Mouse (Mus musculus) hindbrain, embryonic 16.5 days (tissue): ENCODE data around the gene Cldn14. TPM values are rescaled to one million over a fixed set of nuclear protein-coding genes. Genes with fewer than 3 reads are reported as not detected.
A peak's percentile ranks its signal among the peaks of the same experiment; 100 is the strongest.

Experiments used
- ATAC-seq: fragments of 200-750 bp; cut with Nextera tagmentation; 2 replicates; pipeline ENCODE4 v1.8.0; 2017; ENCODE audit warnings: moderate TSS enrichment, moderate library complexity
- H3K27ac ChIP-seq: fragments of 300-500 bp; sonication (generic); 2 replicates; pipeline ENCODE4 v1.5.1; 2014; ENCODE audit warnings: low read depth, mild to moderate bottlenecking, control low read depth, low read length, moderate library complexity
- H3K27me3 ChIP-seq: fragments of 300-500 bp; sonication (generic); replicated peaks from 2 replicates; pipeline ENCODE4 v1.6.1; 2014; ENCODE audit warnings: low read length; ENCODE audit not compliant: control insufficient read depth, insufficient read depth
- H3K36me3 ChIP-seq: fragments of 300-500 bp; sonication (generic); 2 replicates; pipeline ENCODE4 v1.6.1; 2014; ENCODE audit warnings: mild to moderate bottlenecking, low read length, moderate library complexity, mixed read lengths; ENCODE audit not compliant: control insufficient read depth, insufficient read depth
- H3K4me1 ChIP-seq: fragments of 300-500 bp; sonication (generic); 2 replicates; pipeline ENCODE4 v1.6.1; 2014; ENCODE audit warnings: low read depth, low read length; ENCODE audit not compliant: control insufficient read depth, insufficient read depth
- H3K4me2 ChIP-seq: fragments of 300-500 bp; sonication (generic); 2 replicates; pipeline ENCODE4 v1.6.1; 2014; ENCODE audit warnings: mild to moderate bottlenecking, low read length, control low read depth, moderate library complexity
- H3K4me3 ChIP-seq: fragments of 300-500 bp; sonication (generic); 2 replicates; pipeline ENCODE4 v1.5.1; 2014; ENCODE audit warnings: mild to moderate bottlenecking, low read length, control low read depth, moderate library complexity
- H3K9ac ChIP-seq: fragments of 300-500 bp; sonication (generic); 2 replicates; pipeline ENCODE4 v1.6.1; 2014; ENCODE audit warnings: low read depth, mild to moderate bottlenecking, control low read depth, low read length, moderate library complexity
- H3K9me3 ChIP-seq: fragments of 300-500 bp; sonication (generic); 2 replicates; pipeline ENCODE4 v1.6.1; 2014; ENCODE audit warnings: mild to moderate bottlenecking, low read length, moderate library complexity; ENCODE audit not compliant: control insufficient read depth
- WGBS: fragments of 180-500 bp; shearing (Covaris S2); extraction: QIAGEN DNeasy Blood & Tissue Kit; methylation state at CpG from one replicate; pipeline ENCODE4 v1.1.7; 2014; 5-methylcytosine and 5-hydroxymethylcytosine counted together
- polyA plus RNA-seq: library from polyadenylated mRNA; unstranded; fragments of >200 nt; fragmentation: Nextera tagmentation; extraction: Ambion mirVana; gene quantifications from 2 replicates; pipeline ENCODE4 v1.2.1, GENCODE M21; 2015

Cldn14 gene
- polyA plus RNA-seq, 1 experiment from 2014 or later = not detected

DNA sequence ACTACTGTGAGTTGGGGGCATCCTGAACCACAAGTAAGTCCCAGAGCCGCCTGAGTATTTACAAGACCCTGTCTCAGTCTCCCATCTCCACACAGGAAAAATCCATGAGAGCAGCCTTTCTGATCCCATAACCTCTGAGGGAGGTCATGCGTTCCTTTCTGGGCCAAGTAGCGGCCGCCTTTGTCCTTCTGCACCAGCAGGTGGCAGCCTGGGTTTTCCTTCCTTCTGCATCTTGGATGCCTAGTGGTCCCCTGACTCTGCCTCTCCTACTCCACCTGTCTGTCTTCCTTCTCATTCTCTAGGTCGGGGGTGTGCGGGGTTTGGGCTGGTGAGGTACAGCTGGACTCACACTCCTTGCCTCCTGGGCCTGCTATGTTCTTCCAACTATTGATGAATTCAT, 105.6 kb downstream of the Cldn14 start:
- Histone ChIP-seq H3K27me3 (no peaks in the 10 kb centered on the region), H3K9ac (no peak overlapping the region), H3K27ac (no peak overlapping the region), H3K4me2 (no peak overlapping the region), H3K4me3 (no peak overlapping the region), H3K36me3 (peaks cover 2% of the 10 kb centered on the region; the same call in 1 of the 2 replicates), H3K9me3 (no peaks in the 10 kb centered on the region), H3K4me1 (no peaks in the 10 kb centered on the region)
- 74% methylated on average over 6 of the region's 6 CpGs for WGBS
- no peak for ATAC-seq

DNA sequence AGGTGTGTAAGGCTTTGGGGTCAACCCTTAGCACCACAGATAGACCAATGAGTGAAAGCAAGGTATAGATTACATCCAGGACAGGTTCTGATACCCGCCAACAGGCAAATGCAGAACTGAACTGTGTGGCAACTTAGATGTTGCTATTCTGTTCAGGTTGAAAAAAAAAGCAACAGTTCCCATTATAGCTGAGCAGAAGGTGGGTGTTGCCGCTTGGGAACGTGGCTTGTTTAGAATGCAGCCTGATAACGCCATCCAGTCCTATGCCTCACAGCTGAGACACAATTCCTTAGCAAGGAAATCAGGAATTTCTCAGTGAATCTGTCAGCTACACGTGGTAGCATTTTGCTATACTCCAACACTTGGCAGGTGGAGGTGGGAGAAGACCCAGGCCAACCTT, 115.4 kb downstream of the Cldn14 start:
- WGBS = 88% methylated on average over 5 of the region's 5 CpGs
- no peak for ATAC-seq
- Histone ChIP-seq H3K4me2 (no peak overlapping the region), H3K4me3 (no peak overlapping the region), H3K27ac (no peak overlapping the region), H3K9me3 (no peaks in the 10 kb centered on the region), H3K36me3 (no peaks in the 10 kb centered on the region), H3K27me3 (no peaks in the 10 kb centered on the region), H3K9ac (no peak overlapping the region), H3K4me1 (no peaks in the 10 kb centered on the region)

DNA sequence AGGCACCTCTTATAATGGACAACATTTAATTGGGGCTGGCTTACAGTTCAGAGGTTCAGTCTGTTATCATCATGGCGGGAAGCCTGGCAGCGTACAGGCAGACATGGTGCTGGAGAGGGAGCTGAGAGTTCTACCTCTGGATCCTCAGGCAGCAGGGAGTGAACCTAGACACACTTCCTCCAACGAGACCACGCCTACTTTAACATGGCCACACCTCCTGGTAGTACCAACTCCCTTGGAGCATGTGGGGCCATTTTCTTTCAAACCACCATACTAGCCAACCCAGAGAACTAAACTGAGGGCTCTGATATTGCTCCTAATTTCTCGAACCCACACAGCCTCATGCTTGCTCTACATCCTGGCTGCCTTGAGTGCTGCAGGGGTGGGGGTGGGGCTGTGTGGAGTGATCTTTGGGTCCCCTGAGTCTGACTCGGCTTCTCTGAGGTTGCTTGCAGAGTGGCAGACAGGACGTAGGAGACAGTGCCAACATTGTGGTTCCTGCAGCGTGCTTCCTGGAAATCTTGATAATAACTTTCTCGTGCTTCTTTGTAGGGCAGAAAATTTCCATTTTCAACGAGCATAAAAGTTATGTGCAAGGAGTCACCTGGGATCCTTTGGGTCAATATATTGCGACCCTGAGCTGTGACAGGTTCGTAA, 117.6 kb downstream of the Cldn14 start:
- Histone ChIP-seq H3K4me3 (no peak overlapping the region), H3K4me1 (no peaks in the 10 kb centered on the region), H3K27me3 (no peaks in the 10 kb centered on the region), H3K4me2 (no peak overlapping the region), H3K36me3 (no peaks in the 10 kb centered on the region), H3K27ac (no peak overlapping the region), H3K9me3 (no peaks in the 10 kb centered on the region), H3K9ac (no peak overlapping the region)
- ATAC-seq = no peak
- 90% methylated on average over 12 of the region's 12 CpGs for WGBS

DNA sequence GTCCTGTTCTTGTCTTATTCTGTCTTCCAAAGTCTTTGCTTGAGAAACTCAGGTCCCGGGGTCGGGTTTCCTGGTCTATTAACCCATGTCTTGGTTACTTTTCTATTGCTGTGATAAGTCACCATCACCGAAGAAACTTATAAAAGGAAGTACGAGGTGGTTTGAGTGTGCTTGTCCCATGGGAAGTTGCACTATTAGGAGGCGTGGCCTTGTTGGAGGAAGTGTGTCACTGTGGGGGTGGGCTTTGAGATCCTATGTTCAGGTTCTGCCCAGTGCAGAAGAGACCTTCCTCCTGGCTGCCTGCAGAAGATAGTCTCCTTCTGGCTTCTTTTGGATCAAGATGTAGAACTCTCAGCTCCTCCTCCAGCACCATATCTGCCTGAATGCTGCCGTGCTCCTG, 120.2 kb downstream of the Cldn14 start:
- no peak for ATAC-seq
- Histone ChIP-seq H3K4me1 (0 out of 2 replicates have a peak, but pooled peaks cover 3% of the 10 kb centered on the region), H3K27me3 (no peaks in the 10 kb centered on the region), H3K36me3 (no peaks in the 10 kb centered on the region), H3K4me2 (no peak overlapping the region), H3K27ac (no peak overlapping the region), H3K9ac (no peak overlapping the region), H3K4me3 (no peak overlapping the region), H3K9me3 (no peaks in the 10 kb centered on the region)
- 92% methylated on average over 6 of the region's 6 CpGs for WGBS

DNA sequence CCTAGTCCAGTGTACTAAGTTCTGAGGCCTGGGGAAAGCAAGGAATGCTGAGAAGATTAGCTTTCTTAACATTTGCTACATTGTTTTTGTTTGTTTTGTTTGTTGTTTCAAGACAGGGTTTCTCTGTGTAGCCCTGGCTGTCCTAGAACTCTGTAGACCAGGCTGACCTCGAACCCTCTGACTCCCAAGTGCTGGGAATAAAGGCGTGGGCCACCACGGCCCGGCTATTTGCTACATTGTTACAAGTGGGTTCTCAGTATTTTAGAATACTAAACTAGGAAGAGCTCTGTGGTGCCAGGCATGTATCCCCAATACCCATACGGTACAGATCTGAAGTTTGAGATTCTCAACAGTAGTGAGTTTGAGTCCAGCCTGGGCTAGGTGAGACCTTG, 123.9 kb downstream of the Cldn14 start:
- H3K4me3 ChIP-seq = peak overlapping the region; percentile 84
- peak overlapping the region; percentile 71 for H3K9ac ChIP-seq
- no peaks in the 10 kb centered on the region for H3K27me3 ChIP-seq
- no peak overlapping the region for H3K27ac ChIP-seq
- no peak for ATAC-seq
- 42% methylated on average over 5 of the region's 5 CpGs for WGBS
- no peaks in the 10 kb centered on the region for H3K36me3 ChIP-seq
- H3K4me1 ChIP-seq = peaks cover 3% of the 10 kb centered on the region; the same call in 1 of the 2 replicates
- H3K9me3 ChIP-seq = no peaks in the 10 kb centered on the region
- peak overlapping the region; percentile 98 for H3K4me2 ChIP-seq

DNA sequence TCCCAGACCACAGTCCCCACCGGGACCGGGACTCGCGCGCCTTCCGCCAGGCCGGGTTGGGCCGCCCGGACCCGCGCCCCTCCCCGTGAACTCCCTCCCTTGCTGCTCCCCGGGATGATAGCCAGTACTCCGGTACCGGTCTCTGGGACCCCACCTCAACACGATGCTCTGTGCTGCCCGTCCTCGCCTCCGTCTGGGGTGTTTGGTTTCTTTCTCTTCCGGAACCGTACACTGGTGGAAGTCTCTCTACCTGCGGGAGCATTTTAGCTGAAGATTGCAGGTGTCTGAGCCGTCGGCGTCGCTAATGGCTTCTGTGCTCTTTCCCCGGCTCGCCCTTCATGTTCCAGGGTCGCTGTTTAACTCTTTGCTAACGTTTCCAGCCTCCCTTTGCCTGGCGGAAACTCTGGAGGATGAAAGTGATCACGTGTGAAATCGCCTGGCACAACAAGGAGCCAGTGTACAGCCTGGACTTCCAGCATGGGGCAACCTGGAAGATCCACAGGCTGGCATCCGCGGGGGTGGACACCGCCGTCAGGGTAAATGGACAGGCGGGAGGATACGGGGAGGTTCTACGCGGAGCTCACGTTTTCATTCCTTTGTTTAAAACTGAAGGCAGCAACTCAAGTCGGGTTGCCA, 124.4 kb downstream of the Cldn14 start:
- peak overlapping the region; percentile 98 for H3K4me2 ChIP-seq
- H3K4me1 ChIP-seq = peaks cover 3% of the 10 kb centered on the region; the same call in 1 of the 2 replicates
- no peaks in the 10 kb centered on the region for H3K9me3 ChIP-seq
- H3K9ac ChIP-seq = peak overlapping the region; percentile 71
- H3K27me3 ChIP-seq = no peaks in the 10 kb centered on the region
- H3K27ac ChIP-seq = no peak overlapping the region
- peak overlapping the region; percentile 84 for H3K4me3 ChIP-seq
- ATAC-seq = peak; percentile 18
- H3K36me3 ChIP-seq = no peaks in the 10 kb centered on the region
- under 1% methylated on average over 43 of the region's 43 CpGs for WGBS

DNA sequence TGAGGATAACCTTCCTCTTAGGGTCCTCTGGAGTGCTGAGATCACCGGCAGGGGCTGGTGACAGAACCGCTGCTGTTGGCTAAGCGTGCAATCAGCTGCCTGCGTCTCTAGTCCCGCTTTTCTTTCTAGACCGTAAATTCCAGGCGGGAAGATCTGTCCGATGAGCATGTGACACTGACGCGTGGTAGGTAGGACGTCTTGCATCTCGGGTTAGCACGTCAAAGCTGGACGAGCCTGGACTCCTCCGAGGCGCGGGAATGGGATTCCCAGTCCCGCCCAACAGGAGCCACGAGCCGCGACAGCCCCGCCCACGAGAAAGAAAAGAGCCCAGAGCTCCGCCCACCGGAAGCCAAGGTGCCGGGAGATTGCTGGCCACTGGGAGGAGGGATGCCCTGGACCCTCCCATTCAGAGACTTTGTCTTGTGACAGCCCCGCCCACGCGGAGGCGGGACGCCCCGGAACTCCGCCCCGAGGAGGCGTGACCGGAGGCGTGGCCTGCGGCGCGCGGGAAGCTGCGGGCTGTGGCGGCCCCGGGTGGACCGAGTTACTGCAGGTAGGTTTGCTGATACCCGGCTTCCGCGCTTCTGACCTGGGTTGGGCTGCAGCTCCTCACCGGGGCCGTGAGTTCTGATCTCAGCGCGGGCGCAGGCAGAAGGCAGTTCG, 125.1 kb downstream of the Cldn14 start, which contains the start of gene Chaf1b:
Gene Chaf1b, plus strand, starts transcription at position 479 of the 663 bp plus-strand sequence.
- Histone ChIP-seq H3K36me3 (no peaks in the 10 kb centered on the region), H3K27ac (peak within 1 kb of the TSS; percentile 59)
- under 1% methylated on average over 49 of the region's 54 CpGs for WGBS

DNA sequence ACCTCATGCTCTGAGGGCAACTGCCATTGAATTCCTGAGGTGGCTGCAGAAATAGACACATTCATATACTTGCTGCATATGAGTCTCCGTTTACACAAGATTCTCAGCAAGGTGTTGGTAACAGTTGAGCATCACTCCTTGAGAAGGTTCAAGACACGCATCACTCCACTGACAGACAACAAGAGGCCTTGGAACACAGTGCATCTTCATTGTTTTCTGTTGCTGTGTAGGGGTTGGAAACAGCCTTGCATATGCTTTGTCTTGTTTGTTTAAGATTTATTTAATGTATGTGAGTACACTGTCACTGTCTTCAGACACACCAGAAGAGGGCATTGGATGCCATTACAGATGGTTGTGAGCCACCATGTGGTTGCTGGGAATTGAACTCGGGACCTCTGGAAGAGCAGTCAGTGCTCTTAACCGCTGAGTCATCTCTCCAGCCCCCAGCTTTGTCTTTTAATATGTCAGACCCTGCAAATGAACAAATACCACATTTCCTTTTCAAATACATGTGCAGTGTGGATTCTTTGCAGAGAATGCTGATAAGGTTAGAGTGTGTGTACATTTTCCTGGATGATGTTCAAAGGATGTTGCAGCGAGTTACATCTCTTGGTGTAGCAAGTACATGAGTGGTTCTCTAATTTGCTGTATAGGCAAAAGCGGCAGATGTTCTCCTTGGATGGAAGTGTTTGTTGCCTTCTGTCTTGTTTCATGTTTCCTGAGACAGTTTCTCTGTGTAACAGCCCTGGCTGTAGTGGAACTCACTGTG, 130.8 kb downstream of the Cldn14 start:
- H3K4me3 ChIP-seq = no peak overlapping the region
- H3K27me3 ChIP-seq = no peaks in the 10 kb centered on the region
- WGBS = 93% methylated on average over 6 of the region's 6 CpGs
- H3K36me3 ChIP-seq = peaks cover 28% of the 10 kb centered on the region
- ATAC-seq = no peak; the same call in 1 of the 2 replicates
- H3K9ac ChIP-seq = no peak overlapping the region
- H3K4me2 ChIP-seq = no peak overlapping the region
- H3K27ac ChIP-seq = no peak overlapping the region
- H3K9me3 ChIP-seq = no peaks in the 10 kb centered on the region
- no peaks in the 10 kb centered on the region for H3K4me1 ChIP-seq

More for the DNA sequence above, 125.1 kb downstream of the Cldn14 start, which contains the start of gene Chaf1b:
- Histone ChIP-seq H3K27me3 (no peaks in the 10 kb centered on the region), H3K4me2 (peak within 1 kb of the TSS; percentile 98), H3K4me3 (peak within 1 kb of the TSS; percentile 84), H3K9me3 (no peaks in the 10 kb centered on the region), H3K4me1 (peaks cover 3% of the 10 kb centered on the region; the same call in 1 of the 2 replicates), H3K9ac (peak within 1 kb of the TSS; percentile 71)
- ATAC-seq = peak; percentile 94
